Mouse (Mus musculus) erythroblast, embryonic 14.5 days (primary cell): Measurements from ENCODE around the gene Eri2.

Experiments used
- GATA1 ChIP-seq: IDR thresholded peaks from 2 replicates; pipeline ENCODE4 v1.6.1; 2012; ENCODE audit warnings: low read length, inconsistent platforms, mixed read lengths
- TAL1 ChIP-seq: IDR thresholded peaks from 3 replicates; pipeline ENCODE4 v1.6.1; 2012; ENCODE audit warnings: low read length, inconsistent platforms, mixed read lengths

DNA sequence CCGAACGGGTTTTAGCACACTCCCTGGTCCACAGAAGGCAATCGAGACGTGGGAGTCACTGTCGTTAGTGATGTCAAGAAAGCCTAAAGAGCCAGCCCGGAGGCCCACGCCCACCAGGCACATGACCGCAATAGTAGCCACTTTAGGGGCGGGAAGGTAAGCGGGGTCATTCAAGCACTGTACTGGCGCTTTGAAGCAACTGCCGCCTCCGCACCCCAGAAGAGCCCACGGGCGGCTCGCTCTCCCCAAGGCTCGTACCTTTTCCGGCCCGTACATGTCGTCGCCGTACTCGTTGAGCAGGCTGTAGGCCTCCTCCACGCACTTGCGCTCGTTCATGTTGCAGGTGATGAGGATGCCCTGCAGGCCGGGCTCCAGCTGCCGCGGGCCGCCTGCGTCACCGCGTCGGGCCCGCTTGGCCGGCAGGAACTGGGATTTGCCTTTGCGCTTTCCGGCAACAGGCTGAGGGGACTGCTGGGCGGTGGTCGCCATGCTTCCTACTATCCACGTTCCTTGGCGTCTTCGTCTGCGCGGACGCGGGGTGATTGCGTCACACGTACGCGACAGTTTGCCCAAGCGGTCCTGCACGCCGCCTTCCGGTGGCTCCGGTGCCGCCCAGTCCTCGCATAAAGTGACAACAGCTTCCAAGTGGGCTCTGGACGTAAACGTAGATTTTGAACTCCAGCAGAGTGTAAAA is 73.5 kb downstream of the Eri2 start, which contains the start of gene Thumpd1:
- TF ChIP-seq TAL1 (no peak), GATA1 (no peak)
